Mouse (Mus musculus) heart, adult 2 months (tissue): Measurements from ENCODE around the gene Ppid. TPM values are rescaled to one million over a fixed set of nuclear protein-coding genes. Genes with fewer than 3 reads are reported as not detected.
"Not testable (repeated sequence)": the region's sequence is repeated elsewhere in the genome, so short reads cannot be mapped to it uniquely, and the experiment has no call there.

Experiments
- DNase-seq, 2 experiments: peaks; one replicate each; pipeline ENCODE4 v3.0.0; 2021
- H3K27ac ChIP-seq: fragments of 200-600 bp; 2 replicates; pipeline ENCODE4 v1.8.1; 2022
- H3K27me3 ChIP-seq: fragments of 200-500 bp; 2 replicates; pipeline ENCODE4 v1.6.1; 2012; ENCODE audit warnings: mild to moderate bottlenecking, low read length, inconsistent platforms, mixed read lengths; ENCODE audit not compliant: control insufficient read depth, insufficient read depth
- H3K36me3 ChIP-seq: fragments of 200-500 bp; 2 replicates; pipeline ENCODE4 v1.6.1; 2012; ENCODE audit warnings: low read length, inconsistent platforms; ENCODE audit not compliant: control insufficient read depth, insufficient read depth
- H3K4me1 ChIP-seq: fragments of 200-500 bp; 2 replicates; pipeline ENCODE4 v1.6.1; 2011; ENCODE audit warnings: low read length; ENCODE audit not compliant: control insufficient read depth, insufficient read depth
- H3K4me3 ChIP-seq: fragments of 200-600 bp; 2 replicates; pipeline ENCODE4 v1.8.1; 2022
- H3K79me2 ChIP-seq: fragments of 200-500 bp; replicated peaks from 2 replicates; pipeline ENCODE4 v1.6.1; 2012; ENCODE audit warnings: mild to moderate bottlenecking, inconsistent platforms, low read length, moderate library complexity, mixed read lengths; ENCODE audit not compliant: control insufficient read depth, insufficient read depth
- H3K9ac ChIP-seq: fragments of 200-500 bp; 2 replicates; pipeline ENCODE4 v1.6.1; 2012; ENCODE audit warnings: low read depth, mild to moderate bottlenecking, control low read depth, inconsistent platforms, low read length, mixed read lengths
- CTCF ChIP-seq: fragments of 200-600 bp; IDR thresholded peaks from 2 replicates; pipeline ENCODE4 v1.8.1; 2022; ENCODE audit warnings: antibody characterized with exemption, mild to moderate bottlenecking, moderate library complexity
- EP300 ChIP-seq: fragments of 200-500 bp; IDR thresholded peaks from 2 replicates; pipeline ENCODE4 v1.6.1; 2011; ENCODE audit warnings: low read depth, low read length, control low read depth; ENCODE audit not compliant: insufficient read depth
- POLR2A ChIP-seq: fragments of 200-500 bp; IDR thresholded peaks from 2 replicates; pipeline ENCODE4 v1.6.1; 2011; ENCODE audit warnings: mild to moderate bottlenecking, low read depth, low read length, control low read depth; ENCODE audit not compliant: insufficient read depth
- WGBS: fragments of 180-500 bp; shearing (Covaris S2); methylation state at CpG from one replicate; pipeline ENCODE4 v1.1.7; 2018; 5-methylcytosine and 5-hydroxymethylcytosine counted together
- intact Hi-C: fragments of 180-260 bp; cut with DNase I; formaldehyde crosslinking; loops from one replicate; pipeline ENCODE4 v1.15.1; 2025
- polyA plus RNA-seq: library from polyadenylated mRNA; depleted of rRNA; stranded (reverse); fragments of >200 nt; gene quantifications from 2 replicates; pipeline ENCODE4 v1.2.3, GENCODE M21; 2012
- total RNA-seq, 2 experiments: library from RNA; stranded (reverse); gene quantifications; 2 replicates each; pipeline ENCODE4 v1.2.3; 2021

The Ppid gene
- total and polyA plus RNA-seq, 3 experiments: 8.9 to 42.9 (median 39.9) TPM

GRCm38 (mm10) chr3:79569351-79569681 is 21.8 kb upstream of the Ppid start:
- DNase-seq: no peak
- Histone ChIP-seq H3K27me3 (no peaks in the 10 kb centered on the region), H3K9ac (no peak overlapping the region), H3K4me1 (peaks cover 3% of the 10 kb centered on the region), H3K79me2 (peaks cover 2% of the 10 kb centered on the region; the same call in 1 of the 2 replicates), H3K27ac (no peak overlapping the region), H3K4me3 (no peak overlapping the region), H3K36me3 (no peaks in the 10 kb centered on the region)
- TF ChIP-seq POLR2A: no peak
- TF ChIP-seq CTCF: no peak
- no peak for TF ChIP-seq EP300
- intact Hi-C loops: loop anchor here (2.0 to 5.0 kb wide), 4 partner anchors 21 to 367 kb away; partner anchors contain the start of gene Ppid
- 84% methylated on average over 3 of the region's 3 CpGs for WGBS

DNA sequence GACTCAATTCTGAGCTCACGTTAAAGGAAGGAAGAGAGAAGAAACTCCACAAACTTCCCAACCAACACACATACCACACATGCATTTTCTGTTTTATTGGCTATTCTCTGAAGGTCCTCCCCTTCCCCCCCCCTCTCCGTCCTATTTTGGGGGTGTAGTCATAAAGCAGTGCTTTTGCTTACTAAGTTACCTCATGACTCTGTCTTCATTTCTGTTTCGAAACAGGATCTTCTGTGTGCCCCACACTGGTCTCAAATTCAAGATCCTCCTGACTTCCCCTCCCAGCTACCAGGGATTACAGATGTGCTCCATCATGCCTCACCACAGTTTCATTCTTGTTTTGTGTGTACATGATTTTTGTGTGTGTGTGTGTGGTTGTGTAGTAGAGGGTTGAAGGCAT is 18.7 kb upstream of the Ppid start:
- Histone ChIP-seq H3K4me3 (no peak overlapping the region), H3K36me3 (no peaks in the 10 kb centered on the region), H3K27ac (no peak overlapping the region), H3K4me1 (no peaks in the 10 kb centered on the region), H3K27me3 (no peaks in the 10 kb centered on the region), H3K9ac (no peak overlapping the region), H3K79me2 (no peaks in the 10 kb centered on the region)
- 65% methylated on average over 3 of the region's 3 CpGs for WGBS
- TF ChIP-seq CTCF (no peak), POLR2A (no peak), EP300 (no peak)
- intact Hi-C loops: no loop called here
- no peak for DNase-seq

- H3K36me3 ChIP-seq, intact Hi-C loops, H3K9ac ChIP-seq, H3K27me3 ChIP-seq, H3K4me3 ChIP-seq, H3K4me1 ChIP-seq, H3K27ac ChIP-seq, DNase-seq, H3K79me2 ChIP-seq: not testable (repeated sequence)
- 92% methylated on average over 5 of the region's 5 CpGs for WGBS
Measured at GRCm38 (mm10) chr3:79573376-79573775, 17.8 kb upstream of the Ppid start.

- no peaks in the 10 kb centered on the region for H3K27me3 ChIP-seq
- H3K9ac ChIP-seq: no peak overlapping the region
- H3K4me1 ChIP-seq: no peaks in the 10 kb centered on the region
- no peaks in the 10 kb centered on the region for H3K79me2 ChIP-seq
- no peak overlapping the region for H3K4me3 ChIP-seq
- 94% methylated on average over 3 of the region's 3 CpGs for WGBS
- no peak for DNase-seq
- H3K36me3 ChIP-seq: no peaks in the 10 kb centered on the region
- no peak overlapping the region for H3K27ac ChIP-seq
- intact Hi-C loops: no loop called here
- TF ChIP-seq CTCF (no peak), EP300 (no peak), POLR2A (no peak)
Measured at GRCm38 (mm10) chr3:79574336-79574735, 16.8 kb upstream of the Ppid start.

- TF ChIP-seq CTCF (no peak), EP300 (no peak)
- intact Hi-C loops: no loop called here
Measured at GRCm38 (mm10) chr3:79575576-79576467, 15.3 kb upstream of the Ppid start.

GRCm38 (mm10) chr3:79576468-79576816 is 14.7 kb upstream of the Ppid start:
- intact Hi-C loops: no loop called here
- Histone ChIP-seq H3K27ac (no peak overlapping the region), H3K4me3 (no peak overlapping the region), H3K79me2 (no peaks in the 10 kb centered on the region), H3K36me3 (no peaks in the 10 kb centered on the region), H3K27me3 (no peaks in the 10 kb centered on the region), H3K9ac (no peak overlapping the region), H3K4me1 (no peaks in the 10 kb centered on the region)
- no peak for DNase-seq
- WGBS: 25% methylated on average over 3 of the region's 3 CpGs
- TF ChIP-seq EP300 (no peak), CTCF (no peak), POLR2A (no peak)

More at GRCm38 (mm10) chr3:79575576-79576467, 15.3 kb upstream of the Ppid start:
- no peak overlapping the region for H3K4me3 ChIP-seq
- WGBS: 62% methylated on average over 10 of the region's 10 CpGs
- no peaks in the 10 kb centered on the region for H3K79me2 ChIP-seq
- no peak overlapping the region for H3K27ac ChIP-seq
- H3K4me1 ChIP-seq: no peaks in the 10 kb centered on the region
- no peaks in the 10 kb centered on the region for H3K36me3 ChIP-seq
- no peak overlapping the region for H3K9ac ChIP-seq
- no peak for DNase-seq
- no peaks in the 10 kb centered on the region for H3K27me3 ChIP-seq
